Mouse (Mus musculus): ENCODE measurements around the gene Ehmt2.
"Not testable (repeated sequence)": the region's sequence is repeated elsewhere in the genome, so short reads cannot be mapped to it uniquely, and the experiment has no call there.

Ehmt2 gene

GRCm38 (mm10) chr17:34928841-34929240 lies 30.6 kb downstream of the Ehmt2 start:
- DNase-seq (ENCODE audit: low read depth): no peak

DNA sequence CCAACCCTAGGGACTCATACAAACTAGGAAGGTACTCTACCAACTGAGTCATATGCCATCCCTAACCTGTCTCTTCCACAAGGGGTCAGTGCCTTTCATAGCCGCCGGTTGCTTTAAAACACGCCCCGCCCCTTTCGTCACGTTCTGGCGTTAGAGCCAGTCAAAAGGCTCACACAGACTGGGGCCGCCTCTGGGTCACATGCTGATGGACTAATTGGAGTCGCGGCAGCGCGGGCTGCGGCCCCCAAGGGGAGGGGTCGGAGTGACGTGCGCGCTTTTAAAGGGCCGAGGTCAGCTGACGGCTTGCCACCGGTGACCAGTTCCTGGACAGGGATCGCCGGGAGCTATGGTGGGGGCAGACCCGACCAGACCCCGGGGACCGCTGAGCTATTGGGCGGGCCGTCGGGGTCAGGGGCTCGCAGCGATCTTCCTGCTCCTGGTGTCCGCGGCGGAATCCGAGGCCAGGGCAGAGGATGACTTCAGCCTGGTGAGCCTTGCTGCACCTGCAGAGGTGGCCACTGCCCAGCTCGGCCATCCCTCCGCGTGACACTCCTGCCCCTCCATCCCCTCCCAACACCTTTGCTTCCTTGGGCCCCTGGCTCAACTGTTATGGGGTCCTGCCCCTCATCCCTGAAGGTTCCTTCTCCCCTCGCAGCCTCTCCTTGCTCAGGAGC lies 32.9 kb downstream of the Ehmt2 start, which contains the start of gene Neu1:
TSS of gene Neu1 (plus strand) at position 193 of the 674 bp plus-strand sequence.
- DNase-seq (ENCODE audit: low read depth): peak; percentile 99

- DNase-seq (ENCODE audit: low read depth): no peak
Observed at GRCm38 (mm10) chr17:34931735-34932098, 33.4 kb downstream of the Ehmt2 start.

- no peak for DNase-seq (ENCODE audit: low read depth)
Observed at GRCm38 (mm10) chr17:34932287-34932686, 34.0 kb downstream of the Ehmt2 start.

- DNase-seq (ENCODE audit: low read depth): no peak
Observed at GRCm38 (mm10) chr17:34934031-34934430, 35.8 kb downstream of the Ehmt2 start.

GRCm38 (mm10) chr17:34934830-34935229 lies 36.6 kb downstream of the Ehmt2 start:
- no peak for DNase-seq (ENCODE audit: low read depth)

DNA sequence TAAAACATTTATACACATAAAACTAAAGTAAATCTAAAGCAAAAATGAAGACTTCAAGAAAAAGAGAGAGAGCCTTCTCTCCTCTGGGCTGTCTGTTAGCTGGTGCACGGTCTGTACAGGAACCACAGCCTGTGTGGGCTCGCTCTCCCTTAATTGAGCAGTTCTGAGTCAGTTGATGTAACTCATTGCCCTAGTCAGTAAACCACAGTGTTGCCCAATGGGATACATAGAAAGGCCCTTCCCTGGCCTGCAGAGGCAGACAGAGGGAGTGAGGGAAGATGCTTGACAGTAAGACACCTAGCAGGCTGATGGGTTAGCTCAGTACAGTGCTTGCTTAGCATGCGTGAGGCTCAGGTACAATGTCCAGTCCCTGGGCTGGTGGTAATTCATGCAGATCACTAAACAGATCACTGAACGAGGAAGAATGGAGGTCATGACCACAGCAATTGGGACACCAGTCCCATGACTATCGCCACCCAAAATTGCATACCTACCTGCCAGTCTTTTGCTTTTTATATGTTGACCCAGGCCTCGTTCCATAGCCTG lies 39.8 kb downstream of the Ehmt2 start:
- no peak for DNase-seq (ENCODE audit: low read depth)

DNA sequence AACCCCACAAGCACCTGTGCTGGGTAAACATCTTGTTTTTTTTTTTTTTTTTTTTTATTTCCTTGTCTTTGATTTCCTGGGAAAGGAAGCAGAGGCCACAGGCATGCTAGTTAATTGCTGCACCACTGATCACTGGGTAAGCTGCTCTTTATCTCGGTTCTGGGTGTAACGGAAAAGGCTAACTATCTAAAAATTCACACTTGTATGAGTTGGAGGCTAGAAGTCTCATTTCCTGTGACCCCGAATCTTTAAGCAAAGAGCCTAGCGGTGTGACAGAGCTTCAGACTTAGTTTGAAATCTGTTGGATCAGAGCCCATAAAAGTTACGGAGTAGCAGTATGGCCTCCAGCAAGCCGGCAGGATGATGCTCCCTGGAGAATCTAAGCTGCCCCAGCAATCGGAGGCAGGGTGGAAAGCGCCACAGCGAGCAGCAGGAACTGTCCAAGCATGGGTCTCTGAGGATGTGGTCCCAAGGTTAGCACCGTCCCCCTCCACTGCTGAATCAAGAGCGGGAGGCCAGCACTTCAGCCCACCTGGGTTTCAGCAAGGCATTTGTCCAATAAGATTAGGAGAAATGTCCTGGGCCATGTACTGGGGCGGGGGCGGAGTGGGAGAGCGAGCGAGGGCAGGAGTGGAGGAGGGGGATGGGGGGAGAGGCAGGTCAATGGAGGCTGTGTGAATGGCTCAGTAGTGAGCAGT lies 43.2 kb downstream of the Ehmt2 start:
- no peak for DNase-seq (ENCODE audit: low read depth)

- no peak for DNase-seq (ENCODE audit: low read depth)
Observed at GRCm38 (mm10) chr17:34943128-34943815, 45.0 kb downstream of the Ehmt2 start.

DNA sequence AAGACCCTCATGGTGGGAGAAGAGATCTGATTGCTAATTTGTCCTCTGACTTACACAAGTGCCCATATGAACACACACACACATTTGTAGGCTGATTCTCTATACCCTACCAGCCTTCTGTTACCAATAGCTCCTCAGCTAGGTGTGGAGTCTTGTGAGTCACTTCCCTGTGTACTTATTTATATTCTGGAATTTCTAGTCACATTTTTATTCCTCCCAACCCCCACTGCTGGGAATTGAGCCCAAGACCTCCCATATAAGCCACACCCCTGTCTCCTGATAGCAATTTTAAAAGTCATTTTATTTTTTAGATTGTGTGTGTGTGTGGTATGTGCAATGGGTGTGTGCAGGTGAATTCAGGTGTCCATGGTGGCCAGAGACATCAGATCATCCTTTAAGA lies 46.1 kb downstream of the Ehmt2 start:
- DNase-seq (ENCODE audit: low read depth): no peak

GRCm38 (mm10) chr17:34946486-34947140 lies 48.3 kb downstream of the Ehmt2 start:
- no peak for DNase-seq (ENCODE audit: low read depth)

GRCm38 (mm10) chr17:34947606-34948005 lies 49.3 kb downstream of the Ehmt2 start:
- no peak for DNase-seq (ENCODE audit: low read depth)

DNA sequence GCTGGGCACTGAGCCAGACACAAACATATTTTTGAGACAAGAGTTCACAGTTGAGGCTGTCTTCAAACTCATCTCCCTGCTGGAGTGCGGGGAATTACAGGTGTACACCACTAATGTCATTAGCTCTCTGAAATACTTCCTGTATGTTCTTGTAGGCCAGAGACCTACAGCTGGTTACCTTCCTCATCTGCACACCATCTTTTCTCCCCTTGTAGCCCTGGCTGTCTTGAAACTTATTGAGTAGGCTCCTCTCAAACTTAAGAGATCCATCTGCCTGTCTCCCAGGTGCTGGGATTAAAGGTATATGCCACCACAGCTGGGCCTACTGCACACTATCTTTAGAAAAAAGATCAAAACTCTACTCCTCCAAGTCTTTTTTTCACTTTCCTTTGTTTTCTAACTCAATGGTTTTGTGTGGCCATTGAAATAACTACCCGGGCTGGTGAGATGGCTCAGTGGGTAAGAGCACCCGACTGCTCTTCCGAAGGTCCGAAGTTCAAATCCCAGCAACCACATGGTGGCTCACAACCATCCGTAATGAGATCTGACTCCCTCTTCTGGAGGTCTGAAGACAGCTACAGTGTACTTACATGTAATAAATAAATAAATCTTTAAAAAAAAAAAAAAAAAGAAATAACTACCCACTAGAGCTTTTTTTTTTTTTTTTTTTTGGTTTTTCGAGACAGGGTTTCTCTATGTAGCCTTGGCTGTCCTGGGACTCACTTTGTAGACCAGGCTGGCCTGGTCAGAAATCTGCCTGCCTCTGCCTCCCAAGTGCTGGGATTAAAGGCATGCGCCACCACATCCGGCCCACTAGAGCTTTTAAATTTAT lies 50.7 kb downstream of the Ehmt2 start:
- DNase-seq (ENCODE audit: low read depth): not testable (repeated sequence)

- DNase-seq (ENCODE audit: low read depth): no peak
Observed at GRCm38 (mm10) chr17:34949553-34949969, 51.3 kb downstream of the Ehmt2 start.

DNA sequence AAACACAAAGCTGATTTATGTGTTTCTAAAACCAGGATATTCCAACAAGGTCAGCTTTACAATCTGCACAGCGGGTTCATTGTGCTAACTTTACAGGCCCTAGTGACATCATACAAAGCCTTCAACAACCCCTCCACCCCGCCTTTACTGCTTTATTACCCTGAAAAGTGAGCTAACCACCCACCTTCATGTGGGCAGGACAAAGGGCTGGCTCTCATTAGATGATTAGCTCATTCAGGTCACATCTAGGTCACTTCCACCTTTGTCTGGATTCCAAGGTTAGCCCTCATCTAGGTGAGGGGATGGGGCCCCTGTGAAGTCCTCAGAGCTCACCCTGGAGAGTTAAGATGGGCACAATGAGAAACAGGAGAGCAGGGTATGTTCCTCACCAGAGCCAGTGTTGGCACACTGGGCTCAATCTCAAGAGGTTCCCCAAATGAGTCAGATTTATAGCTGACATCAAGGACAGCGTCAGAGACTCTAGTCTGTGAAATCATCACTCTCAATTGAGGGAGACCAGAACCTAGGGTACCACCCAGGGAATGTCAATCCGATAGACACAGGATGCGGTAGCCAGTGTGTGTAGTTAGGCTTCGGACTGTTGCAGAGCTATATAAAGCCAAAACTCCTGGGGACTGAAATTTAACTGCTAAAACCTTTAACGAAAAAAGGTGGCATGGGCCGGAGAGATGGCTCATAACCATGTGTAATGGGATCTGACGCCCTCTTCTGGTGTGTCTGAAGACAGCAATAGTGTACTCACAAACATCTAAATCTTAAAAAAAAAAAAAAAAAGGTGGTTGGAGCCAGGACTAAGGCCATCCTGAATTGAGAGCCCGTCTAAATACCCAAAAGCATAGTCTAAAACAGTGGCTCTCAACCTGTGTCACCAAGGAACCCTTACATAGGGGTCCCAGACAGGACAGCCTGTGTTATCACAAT lies 52.5 kb downstream of the Ehmt2 start:
- DNase-seq (ENCODE audit: low read depth): no peak

GRCm38 (mm10) chr17:34951636-34952377 lies 53.5 kb downstream of the Ehmt2 start:
- DNase-seq (ENCODE audit: low read depth): no peak

DNA sequence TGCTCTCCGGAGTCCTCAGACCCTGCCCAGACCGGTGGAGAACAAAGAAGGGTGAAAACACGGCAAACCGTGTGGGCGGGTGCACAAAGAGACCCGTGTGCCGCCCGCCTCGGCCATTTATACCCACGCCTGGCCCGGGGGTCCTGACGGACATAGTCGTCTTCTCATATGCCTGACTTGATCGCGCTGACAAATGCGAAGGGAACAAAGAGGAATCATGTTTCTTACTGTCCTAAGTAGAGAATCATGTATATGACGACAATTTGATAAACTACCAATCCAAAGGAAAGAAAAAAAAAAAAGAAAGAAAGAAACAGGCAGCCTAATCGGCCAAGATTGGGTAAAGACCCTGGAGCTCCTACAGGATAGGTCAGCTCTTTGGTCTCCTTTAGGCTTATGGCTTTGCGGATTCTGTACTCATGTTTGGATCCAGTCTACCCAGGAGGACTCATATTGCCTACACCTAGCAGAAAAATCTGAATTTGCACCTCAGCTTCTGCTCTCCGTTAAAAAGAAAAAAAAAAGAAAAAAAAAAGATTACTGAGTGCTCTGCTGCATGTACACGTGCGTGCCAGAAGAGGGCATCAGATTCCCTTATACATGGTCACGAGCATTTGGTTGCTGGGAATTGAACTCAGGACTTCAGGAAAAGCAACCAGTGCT lies 54.2 kb downstream of the Ehmt2 start:
- DNase-seq (ENCODE audit: low read depth): peak; percentile 64

DNA sequence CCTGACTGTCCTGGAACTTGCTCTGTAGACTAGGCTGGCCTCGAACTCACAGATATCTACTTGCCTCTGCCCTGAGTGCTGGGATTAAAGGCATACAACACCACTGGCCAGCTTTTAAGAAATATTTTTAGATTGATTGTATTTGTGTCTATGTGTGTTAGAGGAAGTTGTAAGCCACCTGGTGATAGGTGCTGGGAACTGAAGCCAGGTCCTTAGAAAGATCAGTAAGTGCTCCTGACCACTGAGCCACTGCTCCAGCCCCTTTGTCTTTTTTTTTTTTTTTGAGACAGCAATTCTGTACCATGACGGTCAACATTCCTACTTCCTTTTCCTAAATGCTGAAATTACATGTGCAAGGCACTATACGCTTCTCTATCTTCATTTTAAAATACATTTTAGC lies 55.0 kb downstream of the Ehmt2 start:
- DNase-seq (ENCODE audit: low read depth): no peak

GRCm38 (mm10) chr17:34953904-34954303 lies 55.6 kb downstream of the Ehmt2 start:
- DNase-seq (ENCODE audit: low read depth): no peak

Data from c-Kit-positive CD71-positive TER-119-negative erythroid progenitor cells, embryonic 14.5 days (primary cell).